Mouse (Mus musculus): ENCODE measurements around the gene 2310050C09Rik.

Gene 2310050C09Rik

GRCm38 (mm10) chr3:92870116-92870515 is at the start of gene 2310050C09Rik:
Gene 2310050C09Rik (minus strand): TSS chr3:92870216.
- no peak for DNase-seq

- no peak for DNase-seq
Observed at GRCm38 (mm10) chr3:92907571-92907970, 37.6 kb upstream of the 2310050C09Rik start.

GRCm38 (mm10) chr3:92905182-92905581 is 35.2 kb upstream of the 2310050C09Rik start:
- no peak for DNase-seq

- no peak for DNase-seq
Observed at GRCm38 (mm10) chr3:92903640-92904039, 33.6 kb upstream of the 2310050C09Rik start.

- no peak for DNase-seq
Observed at GRCm38 (mm10) chr3:92902992-92903391, 33.0 kb upstream of the 2310050C09Rik start.

- DNase-seq = no peak
Observed at GRCm38 (mm10) chr3:92894489-92894888, 24.5 kb upstream of the 2310050C09Rik start.

GRCm38 (mm10) chr3:92894063-92894462 is 24.0 kb upstream of the 2310050C09Rik start:
- DNase-seq = no peak

GRCm38 (mm10) chr3:92874180-92874579 is 4.2 kb upstream of the 2310050C09Rik start:
- no peak for DNase-seq

GRCm38 (mm10) chr3:92851186-92851585 is 18.8 kb downstream of the 2310050C09Rik start, which contains the start of gene Lce1l:
Gene Lce1l (minus strand): TSS chr3:92851286.
- no peak for DNase-seq

- no peak for DNase-seq
Observed at GRCm38 (mm10) chr3:92827108-92827507, 42.9 kb downstream of the 2310050C09Rik start, which contains the start of gene Kprp. Gene Kprp (minus strand): TSS chr3:92827247.

- no peak for DNase-seq
Observed at GRCm38 (mm10) chr3:92825808-92826207, 44.2 kb downstream of the 2310050C09Rik start.
